Comparison of ENCODE assay signal across 21 mouse cellular contexts in the genomic region with DNA sequence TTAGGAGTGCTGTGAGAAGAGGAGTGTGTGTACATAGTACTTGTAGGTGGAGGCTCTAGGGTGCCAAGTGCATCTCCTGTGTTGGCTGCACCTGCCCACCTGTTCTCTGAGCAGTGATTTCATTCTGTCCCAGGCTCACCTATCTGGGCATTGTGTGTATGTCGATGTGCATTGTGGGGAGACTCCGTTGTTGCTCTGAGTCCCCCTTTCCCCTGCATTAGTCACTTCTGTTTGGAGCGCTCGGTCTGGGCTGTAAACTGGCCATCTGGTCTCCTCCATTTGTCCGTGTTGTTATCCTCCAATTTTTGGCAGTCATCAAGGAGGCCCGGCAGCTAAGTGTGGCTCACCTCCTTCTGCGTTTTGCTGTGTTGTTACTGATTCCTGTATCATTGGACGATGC. TPM values are rescaled to one million over a fixed set of nuclear protein-coding genes. Genes with fewer than 3 reads are reported as not detected.
DNase-seq lines count a peak whose midpoint lies in the region; ATAC-seq lines count a peak whose summit lies in the region.
"Had no signal": no experiment of that assay in that cellular context is flagged by ENCODE, and none has a peak within 500 bp of the region (broad histone marks: within the 10 kb centered on the region; RNA-seq: fewer than 3 reads in every experiment).

No protein-coding gene starts in this region.

- no peak overlapping the region for H3K4me2 ChIP-seq in forebrain, embryonic 13.5 days
- H3K4me2 ChIP-seq in forebrain, embryonic 11.5 days (ENCODE audit: low read depth, low read length, severe bottlenecking): no peak overlapping the region
- H3K4me2 ChIP-seq in midbrain, embryonic 11.5 days: no peak overlapping the region
- H3K4me2 ChIP-seq: liver, embryonic 15.5 days; midbrain, embryonic 15.5 days had no signal

- H3K36me3 ChIP-seq in forebrain, embryonic 13.5 days (ENCODE audit: poor library complexity, severe bottlenecking): no peaks in the 10 kb centered on the region
- H3K36me3 ChIP-seq in forebrain, embryonic 11.5 days (ENCODE audit: control insufficient read depth, insufficient read depth, low read length): no peaks in the 10 kb centered on the region
- no peaks in the 10 kb centered on the region for H3K36me3 ChIP-seq in midbrain, embryonic 11.5 days (ENCODE audit: control insufficient read depth, insufficient read depth, low read length)
- H3K36me3 ChIP-seq: liver, embryonic 15.5 days; midbrain, embryonic 15.5 days had no signal

- no peak overlapping the region for H3K9ac ChIP-seq in forebrain, embryonic 13.5 days
- no peak overlapping the region for H3K9ac ChIP-seq in forebrain, embryonic 11.5 days (ENCODE audit: low read length)
- no peak overlapping the region for H3K9ac ChIP-seq in midbrain, embryonic 11.5 days (ENCODE audit: low read length)
- H3K9ac ChIP-seq: liver, embryonic 15.5 days; midbrain, embryonic 15.5 days had no signal

- DNase-seq in forebrain, embryonic 11.5 days (ENCODE audit: low spot score): no peak
- DNase-seq in layer of hippocampus, adult 18-20 months (ENCODE audit: low spot score in 2 of 2): peak; percentile 26 to 56
- no peak for DNase-seq in layer of hippocampus, adult 11-12 months (ENCODE audit: low spot score)
- DNase-seq in brain, adult 2 months (ENCODE audit: low read depth, low spot score): peak; percentile 96
- peak; percentile 77 for DNase-seq in cerebellum, adult 8-10 months
- no peak for DNase-seq in embryo, embryonic 10.5 days (ENCODE audit: low spot score)
- no peak for DNase-seq in midbrain, embryonic 11.5 days (ENCODE audit: low spot score, missing footprints)
- DNase-seq: adrenal gland, adult 8-10 months; gastrocnemius, postnatal 25 days; heart, adult 2 months; heart, postnatal 36 days; kidney, adult 11 months; right cerebral cortex, postnatal 4 days; thymus, postnatal 14 days had no signal

- H3K27me3 ChIP-seq in forebrain, embryonic 13.5 days: no peaks in the 10 kb centered on the region
- H3K27me3 ChIP-seq in forebrain, embryonic 11.5 days (ENCODE audit: control insufficient read depth, insufficient read depth, low read length): no peaks in the 10 kb centered on the region
- no peaks in the 10 kb centered on the region for H3K27me3 ChIP-seq in midbrain, embryonic 11.5 days (ENCODE audit: control insufficient read depth, insufficient read depth, low read length)
- H3K27me3 ChIP-seq: midbrain, embryonic 15.5 days had no signal

- no peak overlapping the region for H3K4me3 ChIP-seq in forebrain, embryonic 13.5 days
- no peak overlapping the region for H3K4me3 ChIP-seq in forebrain, embryonic 11.5 days (ENCODE audit: low read depth, low read length)
- no peak overlapping the region for H3K4me3 ChIP-seq in midbrain, embryonic 11.5 days (ENCODE audit: low read depth, low read length)
- H3K4me3 ChIP-seq: heart, adult 2 months; layer of hippocampus, adult 2 months; liver, embryonic 15.5 days; midbrain, embryonic 15.5 days had no signal

- ATAC-seq in forebrain, embryonic 13.5 days: peak; percentile 65; the same call in 1 of the 2 replicates
- ATAC-seq in forebrain, embryonic 11.5 days (replicated peaks; ENCODE audit: low FRiP score): no peak
- ATAC-seq in midbrain, embryonic 11.5 days (ENCODE audit: low FRiP score): no peak
- ATAC-seq: CD4-positive, CD25-positive, alpha-beta regulatory T cell, adult 4 months; midbrain, embryonic 15.5 days; Patski had no signal

- H3K4me1 ChIP-seq in forebrain, embryonic 13.5 days: peaks cover 9% of the 10 kb centered on the region
- no peaks in the 10 kb centered on the region for H3K4me1 ChIP-seq in forebrain, embryonic 11.5 days (replicated peaks; ENCODE audit: control insufficient read depth, insufficient read depth, low read length)
- H3K4me1 ChIP-seq in midbrain, embryonic 11.5 days (ENCODE audit: control insufficient read depth, insufficient read depth, low read length): no peaks in the 10 kb centered on the region
- H3K4me1 ChIP-seq: midbrain, embryonic 15.5 days had no signal

- no peaks in the 10 kb centered on the region for H3K9me3 ChIP-seq in forebrain, embryonic 13.5 days (replicated peaks)
- H3K9me3 ChIP-seq in forebrain, embryonic 11.5 days (ENCODE audit: control insufficient read depth, low read length): no peaks in the 10 kb centered on the region
- H3K9me3 ChIP-seq in midbrain, embryonic 11.5 days (ENCODE audit: control insufficient read depth, low read length): no peaks in the 10 kb centered on the region
- H3K9me3 ChIP-seq: liver, embryonic 15.5 days; midbrain, embryonic 15.5 days had no signal

- H3K27ac ChIP-seq in forebrain, embryonic 13.5 days: no peak overlapping the region; the same call in 1 of the 2 replicates
- no peak overlapping the region for H3K27ac ChIP-seq in forebrain, embryonic 11.5 days (ENCODE audit: low read depth, low read length)
- no peak overlapping the region for H3K27ac ChIP-seq in midbrain, embryonic 11.5 days (ENCODE audit: low read depth, low read length)
- H3K27ac ChIP-seq: heart, adult 2 months; kidney, postnatal 0 days; layer of hippocampus, adult 2 months; liver, embryonic 15.5 days; midbrain, embryonic 15.5 days had no signal

- WGBS in forebrain, embryonic 13.5 days: 76% methylated on average over 8 of the region's 8 CpGs
- 93% methylated on average over 8 of the region's 8 CpGs for WGBS in forebrain, embryonic 11.5 days
- WGBS in midbrain, embryonic 11.5 days: 88% methylated on average over 8 of the region's 8 CpGs

RNA-seq across cellular contexts. Expression of a gene that starts 14.5 kb away (rescaled TPM):
- 95.2 and 104 TPM in 2 replicates for polyA plus RNA-seq in forebrain, embryonic 13.5 days (2015; fragmentation: Nextera tagmentation; extraction: Ambion mirVana)
- 83.2 and 83.7 TPM in 2 replicates for polyA plus RNA-seq in forebrain, embryonic 11.5 days (2014; fragmentation: Nextera tagmentation; extraction: Ambion mirVana)
- 100 to 1,000 TPM; 142 to 166 TPM for total RNA-seq in layer of hippocampus, adult 18-20 months (2021)
- polyA plus RNA-seq in midbrain, embryonic 11.5 days (2014; fragmentation: Nextera tagmentation; extraction: Ambion mirVana): 95.5 and 105 TPM in 2 replicates

Comparison
In these comparisons a context has a peak if more than half of its experiments do, and no peak if none do; other contexts are left out.
1. DNase-seq: peak in layer of hippocampus, adult 18-20 months (2 of 2), brain, adult 2 months (single experiment) and cerebellum, adult 8-10 months (single experiment); none in forebrain, embryonic 11.5 days (single experiment), layer of hippocampus, adult 11-12 months (single experiment), embryo, embryonic 10.5 days (single experiment) and midbrain, embryonic 11.5 days (single experiment).